Mouse (Mus musculus) CH12.LX (cell line): ENCODE results near the gene B3gnt6. TPM values are rescaled to one million over a fixed set of nuclear protein-coding genes. Genes with fewer than 3 reads are reported as not detected.

Source experiments
- DNase-seq: peaks from one replicate; pipeline ENCODE4 v3.0.0-alpha.2; 2013; ENCODE audit errors: extremely low read depth
- H3K27ac ChIP-seq: 2 replicates; pipeline ENCODE4 v1.5.1; 2012; ENCODE audit warnings: low read depth, mild to moderate bottlenecking, control low read depth, moderate library complexity; ENCODE audit not compliant: insufficient read depth
- H3K27me3 ChIP-seq: replicated peaks from 2 replicates; pipeline ENCODE3; 2012; ENCODE audit warnings: inconsistent platforms
- H3K36me3 ChIP-seq, 2 experiments: replicated peaks in 1 of 2; 2 replicates each; pipeline versions ENCODE3 to v1.6.1; 2012; ENCODE audit warnings: inconsistent platforms in 1 of 2, low read length in 1 of 2, mild to moderate bottlenecking in 1 of 2, mixed read lengths in 1 of 2, moderate library complexity in 1 of 2; ENCODE audit not compliant: control insufficient read depth in 1 of 2, insufficient read depth in 1 of 2
- H3K4me1 ChIP-seq, 2 experiments: 2 replicates each; pipeline ENCODE4 v1.6.1; 2012; ENCODE audit warnings: inconsistent platforms in 1 of 2, moderate library complexity in 1 of 2; ENCODE audit not compliant: insufficient read depth in 2 of 2, control insufficient read depth in 1 of 2
- H3K4me2 ChIP-seq: 2 replicates; pipeline ENCODE4 v1.6.1; 2012; ENCODE audit warnings: low read depth, mild to moderate bottlenecking, control low read depth; ENCODE audit not compliant: poor library complexity, insufficient read depth, severe bottlenecking
- H3K4me3 ChIP-seq, 3 experiments: fragments of 150-350 bp in 1 of 3; sonication (generic) in 1 of 3; replicated peaks in 1 of 3; 2 replicates each; pipeline versions ENCODE3 to v1.5.1; 2011 to 2012; ENCODE audit warnings: low read depth in 2 of 3, low read length in 2 of 3, mild to moderate bottlenecking in 2 of 3, moderate library complexity in 2 of 3, control low read depth in 1 of 3, improper control_type of control experiment in 1 of 3, inconsistent platforms in 1 of 3, mixed read lengths in 1 of 3; ENCODE audit not compliant: poor library complexity in 1 of 3
- H3K79me2 ChIP-seq: replicated peaks from 2 replicates; pipeline ENCODE4 v1.6.1; 2012; ENCODE audit warnings: mild to moderate bottlenecking, moderate library complexity; ENCODE audit not compliant: control insufficient read depth, poor library complexity, insufficient read depth, severe bottlenecking; ENCODE audit errors: extremely low read depth
- H3K9ac ChIP-seq: 2 replicates; pipeline ENCODE4 v1.6.1; 2012; ENCODE audit warnings: low read depth, mild to moderate bottlenecking, control low read depth, moderate library complexity; ENCODE audit not compliant: insufficient read depth
- H3K9me3 ChIP-seq: replicated peaks from 2 replicates; pipeline ENCODE3; 2012; ENCODE audit warnings: low read length, inconsistent platforms, mixed read lengths
- BHLHE40 ChIP-seq: IDR thresholded peaks from 2 replicates; pipeline ENCODE4 v1.6.1; 2011; ENCODE audit warnings: mild to moderate bottlenecking, low read depth, low read length, improper control_type of control experiment
- CHD1 ChIP-seq: IDR thresholded peaks from 2 replicates; pipeline ENCODE4 v1.6.1; 2012; ENCODE audit warnings: low read depth, low read length, improper control_type of control experiment, inconsistent platforms
- CHD2 ChIP-seq: IDR thresholded peaks from 2 replicates; pipeline ENCODE4 v1.6.1; 2011; ENCODE audit warnings: low read length, improper control_type of control experiment
- CTCF ChIP-seq, 2 experiments: IDR thresholded peaks in 1 of 2; conservative IDR thresholded peaks in 1 of 2; 2 replicates each; pipeline ENCODE4 v1.5.1; 2011 to 2012; ENCODE audit warnings: low read depth in 2 of 2, low read length in 2 of 2, improper control_type of control experiment in 1 of 2, inconsistent platforms in 1 of 2, mild to moderate bottlenecking in 1 of 2, moderate library complexity in 1 of 2
- E2F4 ChIP-seq: IDR thresholded peaks from 2 replicates; pipeline ENCODE4 v1.6.1; 2011; ENCODE audit warnings: low read depth, low read length, improper control_type of control experiment; ENCODE audit not compliant: insufficient replicate concordance
- EP300 ChIP-seq: IDR thresholded peaks from 2 replicates; pipeline ENCODE4 v1.6.1; 2011; ENCODE audit warnings: low read length, improper control_type of control experiment
- ETS1 ChIP-seq: conservative IDR thresholded peaks from 2 replicates; pipeline ENCODE4 v1.6.1; 2012; ENCODE audit warnings: low read depth, mild to moderate bottlenecking, inconsistent platforms, low read length, improper control_type of control experiment, moderate library complexity
- HCFC1 ChIP-seq: IDR thresholded peaks from 2 replicates; pipeline ENCODE4 v1.6.1; 2012; ENCODE audit warnings: low read depth, mild to moderate bottlenecking, inconsistent platforms, low read length, improper control_type of control experiment
- KAT2A ChIP-seq: IDR thresholded peaks from 2 replicates; pipeline ENCODE4 v1.6.1; 2012; ENCODE audit warnings: low read length, improper control_type of control experiment, inconsistent platforms; ENCODE audit not compliant: insufficient replicate concordance
- MAX ChIP-seq: IDR thresholded peaks from 2 replicates; pipeline ENCODE4 v1.6.1; 2011; ENCODE audit warnings: low read length, improper control_type of control experiment
- MAZ ChIP-seq: IDR thresholded peaks from 2 replicates; pipeline ENCODE4 v1.6.1; 2012; ENCODE audit warnings: low read depth, mild to moderate bottlenecking, inconsistent platforms, low read length, improper control_type of control experiment, moderate library complexity
- NRF1 ChIP-seq: IDR thresholded peaks from 2 replicates; pipeline ENCODE4 v1.6.1; 2014; ENCODE audit warnings: low read depth, mild to moderate bottlenecking, inconsistent platforms, low read length, improper control_type of control experiment, moderate library complexity
- PAX5 ChIP-seq: IDR thresholded peaks from 2 replicates; pipeline ENCODE4 v1.6.1; 2012; ENCODE audit warnings: low read length, inconsistent platforms, mixed read lengths
- POLR2AphosphoS2 ChIP-seq: IDR thresholded peaks from 2 replicates; pipeline ENCODE4 v1.6.1; 2011; ENCODE audit warnings: low read depth, low read length, improper control_type of control experiment
- RAD21 ChIP-seq: IDR thresholded peaks from 2 replicates; pipeline ENCODE4 v1.6.1; 2011; ENCODE audit warnings: low read depth, mild to moderate bottlenecking, low read length, improper control_type of control experiment, moderate library complexity
- SIN3A ChIP-seq: IDR thresholded peaks from 2 replicates; pipeline ENCODE4 v1.6.1; 2012; ENCODE audit warnings: low read length, improper control_type of control experiment, inconsistent platforms
- UBTF ChIP-seq: IDR thresholded peaks from 2 replicates; pipeline ENCODE4 v1.6.1; 2012; ENCODE audit warnings: low read depth, mild to moderate bottlenecking, inconsistent platforms, low read length, improper control_type of control experiment, moderate library complexity
- USF1 ChIP-seq: IDR thresholded peaks from 2 replicates; pipeline ENCODE4 v1.6.1; 2014; ENCODE audit warnings: low read depth, mild to moderate bottlenecking, inconsistent platforms, low read length, improper control_type of control experiment
- USF2 ChIP-seq: conservative IDR thresholded peaks from 2 replicates; pipeline ENCODE4 v1.6.1; 2011; ENCODE audit warnings: low read depth, low read length, improper control_type of control experiment
- ZC3H11A ChIP-seq: IDR thresholded peaks from 2 replicates; pipeline ENCODE4 v1.6.1; 2012; ENCODE audit warnings: low read depth, mild to moderate bottlenecking, inconsistent platforms, low read length, improper control_type of control experiment
- ZMIZ1 ChIP-seq: IDR thresholded peaks from 2 replicates; pipeline ENCODE4 v1.6.1; 2012; ENCODE audit warnings: low read depth, mild to moderate bottlenecking, inconsistent platforms, low read length, improper control_type of control experiment
- dilution Hi-C: fragments of 300-500 bp; cut with MboI; formaldehyde crosslinking; loops from 2 replicates; pipeline ENCODE4 v1.14.3; 2020; ENCODE audit warnings: low sequenced_read_pairs; ENCODE audit not compliant: extremely low pct_unique_long_range_greater_than_20kb, extremely low pct_ligation_motif_present
- in situ Hi-C: fragments of 300-500 bp; cut with MboI; formaldehyde crosslinking; loops from 3 replicates; pipeline ENCODE4 v1.14.3; 2019; ENCODE audit warnings: low sequenced_read_pairs, low pct_ligation_motif_present, low pct_unique_long_range_greater_than_20kb, mixed read lengths
- polyA plus RNA-seq: library from polyadenylated mRNA; unstranded; fragments of >175 nt; gene quantifications from 2 replicates; pipeline ENCODE4 v1.2.1, GENCODE M21; 2012; ENCODE audit warnings: low read depth; ENCODE audit not compliant: insufficient read length
- total RNA-seq, 2 experiments: library from RNA; depleted of rRNA; stranded (reverse); fragments of 300-350 nt in 1 of 2; fragments of >200 nt in 1 of 2; gene quantifications; 2 replicates each; pipeline ENCODE4 v1.2.3; 2012 to 2014

B3gnt6 gene
- total and polyA plus RNA-seq, 3 experiments: not detected

- no peak for DNase-seq
- Histone ChIP-seq H3K9ac (no peak overlapping the region), H3K27me3 (no peaks in the 10 kb centered on the region), H3K79me2 (no peaks in the 10 kb centered on the region), H3K9me3 (no peaks in the 10 kb centered on the region), H3K36me3 (no peaks in the 10 kb centered on the region), H3K4me3 (no peak overlapping the region), H3K4me2 (no peak overlapping the region), H3K27ac (no peak overlapping the region), H3K4me1 (no peaks in the 10 kb centered on the region)
- TF ChIP-seq SIN3A: no peak
- no peak for TF ChIP-seq KAT2A
- no peak for TF ChIP-seq EP300
- no peak for TF ChIP-seq POLR2AphosphoS2
- TF ChIP-seq RAD21: no peak
- TF ChIP-seq MAX: no peak
- TF ChIP-seq USF2: no peak
- TF ChIP-seq ETS1: no peak
- TF ChIP-seq BHLHE40: no peak
- TF ChIP-seq CHD1: no peak
- no peak for TF ChIP-seq CTCF (conservative IDR thresholded peaks at IDR 0.05 in 1 of 2, IDR thresholded peaks at IDR 0.05 in 1 of 2; ENCODE audit: low read depth in 2 of 2, low read length in 2 of 2)
- TF ChIP-seq E2F4: no peak
- no peak for TF ChIP-seq CHD2
- in situ Hi-C loops: no loop called here
- dilution Hi-C loops: no loop called here
Measured at GRCm38 (mm10) chr7:98186637-98187036, 12.6 kb downstream of the B3gnt6 start.

- Histone ChIP-seq H3K27me3 (no peaks in the 10 kb centered on the region), H3K4me2 (no peak overlapping the region), H3K9me3 (no peaks in the 10 kb centered on the region), H3K36me3 (no peaks in the 10 kb centered on the region), H3K27ac (no peak overlapping the region), H3K9ac (no peak overlapping the region), H3K4me1 (no peaks in the 10 kb centered on the region; a peak in 1 of 4 replicates), H3K79me2 (no peaks in the 10 kb centered on the region), H3K4me3 (no peak overlapping the region)
- TF ChIP-seq SIN3A (no peak), HCFC1 (no peak), EP300 (no peak), MAZ (no peak), CTCF (conservative IDR thresholded peaks at IDR 0.05 in 1 of 2, IDR thresholded peaks at IDR 0.05 in 1 of 2; ENCODE audit: low read depth in 2 of 2, low read length in 2 of 2) (no peak), USF1 (no peak), RAD21 (no peak), ZMIZ1 (no peak), UBTF (no peak), NRF1 (no peak), ZC3H11A (no peak), PAX5 (no peak), E2F4 (no peak)
- no peak for DNase-seq
- dilution Hi-C loops (no loop called here), in situ Hi-C loops (no loop called here)
Measured at GRCm38 (mm10) chr7:98185326-98185725, 14.0 kb downstream of the B3gnt6 start.
